Mouse (Mus musculus): ENCODE results near the gene Kcnj11.

The Kcnj11 gene

DNA sequence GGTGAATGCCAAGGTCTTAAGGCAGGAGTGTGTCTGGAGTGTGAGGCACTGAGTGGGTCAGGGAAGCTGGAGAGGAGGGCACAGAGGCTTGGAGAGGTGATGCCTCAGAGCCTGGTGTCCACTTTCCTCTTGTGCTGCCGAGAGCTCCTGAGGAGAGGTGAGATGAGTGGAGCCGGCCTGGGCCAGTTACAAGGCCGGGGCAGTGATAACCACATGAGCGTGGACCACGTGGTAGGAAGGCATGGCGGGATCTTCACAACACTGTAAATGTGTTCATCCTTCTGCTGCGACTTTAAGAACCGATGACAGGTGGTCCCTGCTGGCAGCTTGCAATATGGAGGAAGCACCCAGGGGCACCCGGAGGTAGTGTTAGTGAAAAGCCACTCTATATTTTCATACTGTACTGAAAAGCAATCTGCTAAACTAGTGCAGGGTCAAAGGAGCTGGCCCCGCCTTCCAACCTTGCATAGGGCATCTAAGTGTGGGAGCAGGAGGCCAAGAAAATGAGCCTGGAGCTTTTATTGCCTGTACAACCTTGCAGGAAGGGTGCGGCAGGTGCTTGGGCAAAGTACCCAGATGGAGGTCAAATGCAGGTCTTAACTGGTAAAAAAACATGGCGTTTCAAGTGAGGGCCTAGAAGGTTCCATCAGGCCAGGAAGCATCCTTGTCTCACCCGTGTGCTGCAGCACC lies 52.5 kb downstream of the Kcnj11 start:
- no peak for DNase-seq (ENCODE audit: low spot score in 2 of 2)

GRCm38 (mm10) chr7:46045882-46046281 lies 54.7 kb downstream of the Kcnj11 start:
- no peak for DNase-seq (ENCODE audit: low spot score in 2 of 2)

DNA sequence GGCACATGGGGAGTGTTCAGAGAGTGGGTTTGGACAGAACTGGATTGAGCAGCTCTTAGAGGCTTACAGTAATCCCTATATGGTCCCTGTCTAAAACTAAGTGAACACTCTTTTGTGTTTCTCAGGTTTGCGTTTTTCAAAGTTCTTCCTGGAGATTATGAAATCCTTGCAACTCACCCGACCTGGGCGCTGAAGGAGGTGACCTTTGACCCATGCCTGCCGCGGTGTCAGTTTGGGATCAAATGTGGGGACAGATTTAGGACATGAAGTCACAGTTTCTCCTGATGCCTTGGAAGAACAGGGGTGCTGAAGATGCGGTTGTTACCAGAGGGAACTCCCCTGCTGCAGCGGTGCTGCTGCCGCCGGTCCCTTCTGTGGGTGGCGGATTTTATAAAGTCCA lies 56.5 kb downstream of the Kcnj11 start:
- DNase-seq (ENCODE audit: low spot score in 2 of 2), result no peak

Data from urinary bladder, postnatal 4 days (tissue).